Mouse (Mus musculus) v-Abl transformed pro-B cells (cell line): ENCODE results near the gene Tmem125.
"Not testable (repeated sequence)": the region's sequence is repeated elsewhere in the genome, so short reads cannot be mapped to it uniquely, and the experiment has no call there.

ENCODE experiments used
- in situ Hi-C, 2 experiments: fragments of 400-800 bp; cut with MboI; formaldehyde crosslinking; loops; one replicate each; pipeline ENCODE4 v1.15.1; 2025; ENCODE audit not compliant: unreplicated experiment in 2 of 2

Tmem125 gene

DNA sequence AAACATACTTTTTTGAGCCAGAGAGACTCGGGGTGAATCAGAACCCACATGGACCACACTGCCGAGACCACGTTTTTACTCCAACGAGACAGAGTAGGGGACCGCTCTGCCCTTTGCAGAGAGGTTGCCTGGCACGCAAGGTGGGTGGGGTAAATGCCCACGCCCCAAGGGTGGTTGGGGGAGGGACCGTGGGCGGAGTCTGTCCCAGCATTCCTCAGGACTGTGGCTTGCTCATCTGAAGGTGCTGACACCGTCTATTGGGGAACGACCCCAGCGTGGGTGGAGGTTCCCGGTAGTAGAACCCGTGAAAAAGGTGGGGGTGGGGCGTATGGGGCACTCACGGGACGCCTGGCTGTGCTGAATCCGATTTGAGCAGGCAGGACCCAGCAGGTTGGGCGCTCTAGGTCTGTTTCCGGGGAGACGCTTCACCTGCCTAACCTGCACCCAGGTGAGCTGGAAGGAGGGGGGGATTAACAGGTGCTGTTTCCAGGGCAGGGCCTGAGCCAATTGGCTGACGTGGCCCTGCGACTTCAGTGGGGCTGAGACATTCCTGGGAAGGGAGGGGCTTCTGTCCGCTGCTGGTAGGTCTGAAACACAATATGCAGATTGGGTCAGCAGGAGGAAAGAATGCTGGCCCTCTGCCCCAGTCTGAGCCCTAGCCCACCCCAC is at the start of gene Tmem125:
TSS of gene Tmem125 (minus strand) at position 453 of the 669 bp plus-strand sequence.
- in situ Hi-C loops: no loop called here

DNA sequence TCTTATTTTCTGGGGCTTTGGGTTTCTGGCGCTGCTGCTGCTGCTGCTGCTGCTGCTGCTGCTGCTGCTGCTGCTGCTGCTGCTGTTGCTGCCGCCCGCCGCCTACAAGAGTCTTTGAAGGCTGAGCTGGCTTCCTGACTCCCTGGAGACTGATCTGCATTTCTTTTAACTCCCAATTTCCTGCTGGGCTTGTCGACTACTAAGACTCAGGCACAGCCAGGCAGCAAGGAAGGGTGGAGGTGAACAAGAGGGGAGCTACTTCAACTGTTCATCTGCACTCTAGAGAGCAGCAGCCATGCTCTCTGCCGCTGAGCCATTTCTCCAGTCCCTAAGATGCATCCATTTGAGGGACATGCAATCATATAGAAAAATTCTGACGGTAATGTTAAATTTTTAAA is 45.9 kb upstream of the Tmem125 start:
- in situ Hi-C loops: no loop called here

DNA sequence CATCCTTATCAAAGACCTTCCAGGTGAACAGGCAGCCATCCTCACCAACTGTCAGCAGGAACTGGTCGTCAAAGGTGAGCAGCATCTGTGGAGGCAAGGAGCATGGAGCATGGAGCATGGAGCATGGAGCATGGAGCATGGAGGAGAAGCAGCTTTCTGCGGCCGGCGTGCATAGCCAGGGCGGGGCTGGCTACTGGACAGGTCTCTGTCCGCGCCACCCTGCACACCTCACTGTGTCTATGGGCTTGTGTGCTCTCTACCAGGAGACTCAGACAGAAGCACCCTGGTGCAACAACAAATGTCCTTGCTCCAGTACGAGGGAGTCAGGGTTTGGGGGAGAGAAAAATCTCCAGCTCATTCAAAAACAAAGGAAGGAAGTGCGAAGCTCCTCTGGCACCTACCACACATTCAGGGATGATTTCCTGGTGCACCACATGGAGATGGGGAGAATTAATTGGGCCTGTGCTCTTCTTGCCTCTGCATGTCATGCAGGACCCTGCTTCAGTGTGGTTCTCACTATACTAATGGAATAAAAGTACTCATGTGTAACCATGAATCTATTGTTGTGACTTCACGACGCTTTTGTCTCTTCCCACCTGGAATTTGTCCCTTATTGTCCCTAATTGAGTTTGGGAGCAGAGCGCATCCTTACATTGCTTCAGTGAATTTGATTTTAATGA is 45.3 kb upstream of the Tmem125 start:
- in situ Hi-C loops: no loop called here

DNA sequence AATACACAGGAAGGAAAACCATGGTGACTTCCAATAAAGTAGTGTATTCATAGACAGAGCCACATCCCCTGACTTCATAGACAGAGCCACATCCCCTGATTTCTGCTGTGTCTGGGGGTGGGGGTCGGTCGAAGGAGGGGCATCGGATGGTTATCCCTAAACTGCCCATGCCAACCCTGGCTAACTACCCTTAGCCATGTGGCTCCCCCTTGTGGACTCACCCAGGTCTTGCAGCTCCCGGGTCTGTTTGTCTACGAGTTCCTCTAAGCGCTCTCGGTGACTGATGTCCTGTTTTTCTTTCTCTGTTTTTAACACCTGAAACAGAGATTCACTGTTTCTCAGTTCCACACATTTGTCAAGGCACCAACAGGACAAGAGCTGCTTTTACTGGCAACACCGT is 38.8 kb upstream of the Tmem125 start:
- in situ Hi-C loops: no loop called here

DNA sequence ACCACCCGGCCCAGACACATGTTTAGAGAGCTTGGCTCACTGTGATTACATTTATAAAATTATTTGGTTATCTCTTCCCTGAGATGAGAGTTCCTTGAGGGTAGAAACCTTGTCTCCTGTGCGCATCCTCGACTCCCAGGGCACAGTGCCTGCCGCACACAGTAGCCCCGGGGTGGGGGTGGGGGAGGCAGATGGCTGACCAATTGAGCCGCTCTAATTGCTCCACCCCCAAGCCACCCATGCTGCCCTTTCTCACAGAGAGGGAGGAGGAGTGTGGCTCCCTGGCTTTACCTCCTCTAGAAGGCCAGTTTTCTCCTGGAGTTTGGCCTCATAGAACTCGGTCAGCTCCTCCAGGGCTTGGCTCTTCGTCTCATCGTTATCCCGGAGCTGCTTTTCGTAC is 37.7 kb upstream of the Tmem125 start:
- in situ Hi-C loops: no loop called here

DNA sequence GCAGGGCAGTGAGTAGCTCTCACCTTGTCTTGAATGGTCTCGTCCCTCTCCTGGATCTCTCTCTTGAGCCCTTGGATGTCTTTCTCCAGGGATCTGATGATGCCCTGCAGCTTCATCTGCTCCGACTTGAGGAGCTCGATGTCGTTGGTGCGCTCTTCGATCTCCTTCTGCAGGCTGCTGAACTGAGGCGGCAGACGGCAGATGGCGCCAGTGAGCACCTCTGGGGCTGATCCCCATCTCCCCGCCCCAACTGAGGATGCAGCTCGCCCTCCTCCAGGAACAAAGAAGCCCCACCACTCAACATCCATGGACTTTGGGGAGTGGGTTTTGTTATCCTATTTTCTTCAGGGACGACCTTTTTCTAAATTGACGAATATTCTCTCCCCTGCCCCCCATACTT is 35.5 kb upstream of the Tmem125 start:
- in situ Hi-C loops: loop anchor here (5.0 to 10.0 kb wide), 5 partner anchors 362 to 875 kb away; no protein-coding TSS in a partner anchor

DNA sequence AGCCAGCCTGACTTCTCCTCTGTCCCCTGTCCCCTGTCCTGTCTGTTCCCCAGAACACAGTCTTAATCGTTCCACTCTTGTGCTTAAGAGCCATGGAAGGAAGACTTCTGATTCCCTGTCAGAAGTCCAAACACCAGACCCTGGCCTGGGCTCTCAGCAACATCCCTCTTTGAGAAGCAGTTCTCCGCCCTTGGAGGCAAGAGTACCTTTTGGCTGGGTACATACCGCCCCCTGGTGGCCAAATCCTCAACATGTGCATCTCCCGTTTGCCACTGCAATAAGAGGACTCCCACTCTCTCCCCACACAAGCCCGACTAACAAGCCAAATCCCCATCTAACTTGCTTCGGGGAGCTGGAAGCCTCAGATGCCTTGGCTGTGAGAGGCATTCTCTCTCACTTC is 32.3 kb upstream of the Tmem125 start:
- in situ Hi-C loops: loop anchor here (5.0 to 10.0 kb wide), 5 partner anchors 359 to 871 kb away; no protein-coding TSS in a partner anchor

DNA sequence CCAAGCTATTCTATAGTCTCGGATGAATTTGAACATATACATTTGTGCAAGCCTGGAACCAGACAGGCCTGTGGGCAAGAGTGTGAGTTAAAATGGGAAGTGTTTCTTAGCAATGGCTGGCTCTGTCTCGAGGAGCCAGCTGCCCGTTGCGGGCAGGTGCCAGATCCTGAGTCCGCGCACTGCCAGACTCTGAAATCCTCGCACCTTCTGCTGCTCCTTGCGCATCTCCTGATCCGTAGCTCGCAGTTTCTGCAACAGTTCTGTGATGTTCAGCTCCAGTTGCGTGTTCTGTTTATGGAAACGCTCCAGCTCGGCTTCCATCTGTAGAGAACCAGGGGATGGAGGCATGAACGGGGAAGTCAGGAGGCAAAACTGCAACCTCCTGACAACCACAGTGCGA is 27.6 kb upstream of the Tmem125 start:
- in situ Hi-C loops: loop anchor here (10.0 to 25.0 kb wide), 4 partner anchors 487 to 867 kb away; partner anchors contain the start of gene Gm12845 (in 1 of the 2)

DNA sequence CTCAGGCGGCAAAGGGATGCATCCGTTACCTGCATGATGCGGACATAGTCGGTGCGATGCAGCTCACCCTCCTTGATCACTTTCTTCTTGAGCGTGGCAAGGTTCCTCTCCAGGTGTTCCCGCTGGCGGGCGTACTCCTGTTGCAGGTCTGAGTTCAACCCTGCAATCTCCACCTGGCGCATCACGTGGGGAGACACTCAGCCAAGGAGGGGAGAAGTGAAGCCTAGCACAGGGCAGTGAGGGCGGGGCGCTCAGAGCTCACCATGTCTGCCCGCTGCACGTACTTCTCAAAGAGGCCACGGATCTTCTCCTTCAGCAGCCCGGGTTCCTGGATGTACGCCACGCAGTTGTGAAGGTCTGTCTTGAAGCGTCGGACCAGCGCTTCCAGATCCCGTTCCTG is 25.5 kb upstream of the Tmem125 start:
- in situ Hi-C loops: loop anchor here in 1 of 2 experiments (25.0 kb wide), 1 partner anchor 857 kb away; the partner anchor contains the start of gene Gm12845

DNA sequence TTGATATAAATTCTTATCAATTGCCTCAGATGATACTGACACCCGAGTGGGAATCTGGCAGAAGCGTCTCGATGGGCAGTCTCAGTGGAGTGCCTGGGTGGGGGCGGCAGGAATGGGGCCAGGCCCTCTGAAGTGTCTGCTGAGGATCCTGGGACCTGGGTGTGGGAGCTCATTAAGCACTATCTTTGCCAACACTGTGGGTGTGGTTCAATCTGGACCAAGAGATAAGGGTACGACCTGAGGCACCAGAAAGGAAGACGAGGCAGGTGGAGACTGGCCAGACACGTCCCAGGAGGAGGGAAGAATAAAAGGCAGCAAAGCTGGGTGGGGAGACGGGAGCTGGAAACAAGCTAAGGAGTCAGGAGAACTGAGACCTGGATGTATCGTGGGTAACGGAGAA is 24.9 kb upstream of the Tmem125 start:
- in situ Hi-C loops: loop anchor here in 1 of 2 experiments (25.0 kb wide), 1 partner anchor 856 kb away; the partner anchor contains the start of gene Gm12845

DNA sequence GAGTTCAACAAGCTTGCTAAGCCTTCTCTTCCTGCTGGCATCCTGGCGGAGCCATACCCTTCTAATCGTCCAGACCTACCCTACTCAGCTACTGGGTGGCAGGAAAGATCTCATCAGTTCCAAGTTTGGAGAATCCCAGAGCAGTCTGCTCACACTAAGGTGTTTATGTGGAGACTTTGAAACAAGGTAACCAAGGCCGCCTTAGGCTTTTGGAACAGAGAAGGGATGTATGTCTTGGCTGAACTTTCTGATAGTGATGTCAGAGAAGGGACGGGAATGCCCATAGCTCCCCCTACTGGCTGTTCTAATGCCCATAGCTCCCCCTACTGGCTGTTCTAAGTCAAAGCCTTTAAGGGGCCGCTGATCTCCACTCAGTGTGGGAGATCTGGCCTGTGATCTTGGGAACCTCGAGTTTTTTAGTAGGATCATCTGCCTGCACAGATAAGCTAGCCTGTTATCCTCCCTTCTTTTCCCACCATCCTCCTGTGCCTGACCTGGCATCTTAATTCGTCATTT is 22.4 kb upstream of the Tmem125 start:
- in situ Hi-C loops: loop anchor here in 1 of 2 experiments (25.0 kb wide), 1 partner anchor 854 kb away; the partner anchor contains the start of gene Gm12845

DNA sequence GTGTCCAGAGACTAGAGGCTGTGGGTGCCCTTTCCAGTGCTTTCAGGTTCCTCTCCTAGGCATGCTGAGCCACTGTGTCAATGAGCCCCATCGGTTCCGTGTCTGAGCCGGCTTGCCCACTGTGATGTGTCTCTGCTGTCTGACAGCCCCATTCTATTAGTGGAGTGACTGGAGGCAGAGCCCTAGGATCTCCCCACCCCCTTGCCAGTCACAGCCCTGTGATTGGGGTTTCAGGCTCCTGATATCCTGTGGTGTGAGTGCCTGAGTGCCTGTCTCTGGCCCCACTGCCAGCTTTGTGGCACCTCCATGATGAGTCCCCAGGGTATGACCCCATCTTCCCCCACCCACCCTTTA is 21.1 kb upstream of the Tmem125 start:
- in situ Hi-C loops: loop anchor here in 1 of 2 experiments (25.0 kb wide), 1 partner anchor 853 kb away; the partner anchor contains the start of gene Gm12845

DNA sequence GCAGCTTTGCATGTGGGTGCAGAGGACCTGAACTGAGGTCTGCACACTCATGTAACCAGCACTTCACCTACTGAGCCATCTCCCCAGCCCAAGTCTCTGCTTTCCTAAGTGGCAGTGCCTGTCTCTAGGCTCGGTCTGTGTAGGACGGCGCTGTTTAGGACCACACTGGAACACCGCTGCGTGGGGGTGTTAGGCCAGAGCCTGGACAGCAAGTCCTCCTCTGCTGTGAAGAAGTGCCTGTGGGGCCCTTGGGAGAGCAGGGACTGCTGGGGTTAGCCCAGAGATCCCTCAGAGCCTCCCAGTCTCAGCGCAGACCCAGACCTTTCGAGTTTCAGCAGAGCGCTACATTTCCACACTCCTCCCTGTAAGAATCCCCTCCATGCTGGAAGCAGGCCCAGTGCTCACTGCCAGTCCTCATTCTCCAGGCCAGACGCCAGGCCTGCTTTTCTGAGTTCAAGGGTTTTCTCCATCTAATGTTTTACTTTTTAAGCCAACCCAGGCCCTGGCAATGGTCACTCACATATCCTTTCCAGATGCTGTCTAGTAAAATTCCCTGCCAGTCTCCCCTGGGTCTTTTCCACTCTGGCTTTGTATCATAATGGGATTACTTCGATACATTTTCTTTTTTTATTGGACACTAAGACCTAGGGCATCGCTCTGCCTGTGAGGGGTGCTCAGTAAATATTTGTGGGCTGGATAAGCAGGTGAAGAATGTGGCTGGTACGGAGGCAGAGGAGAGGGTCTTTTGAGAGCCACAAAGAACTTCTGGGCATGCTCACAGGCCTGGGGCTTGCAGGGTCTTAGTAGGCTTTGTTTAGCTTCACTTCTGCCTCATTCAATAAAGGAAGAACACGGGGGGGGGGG is 20.4 kb upstream of the Tmem125 start:
- in situ Hi-C loops: loop anchor here in 1 of 2 experiments (25.0 kb wide), 1 partner anchor 852 kb away; the partner anchor contains the start of gene Gm12845

DNA sequence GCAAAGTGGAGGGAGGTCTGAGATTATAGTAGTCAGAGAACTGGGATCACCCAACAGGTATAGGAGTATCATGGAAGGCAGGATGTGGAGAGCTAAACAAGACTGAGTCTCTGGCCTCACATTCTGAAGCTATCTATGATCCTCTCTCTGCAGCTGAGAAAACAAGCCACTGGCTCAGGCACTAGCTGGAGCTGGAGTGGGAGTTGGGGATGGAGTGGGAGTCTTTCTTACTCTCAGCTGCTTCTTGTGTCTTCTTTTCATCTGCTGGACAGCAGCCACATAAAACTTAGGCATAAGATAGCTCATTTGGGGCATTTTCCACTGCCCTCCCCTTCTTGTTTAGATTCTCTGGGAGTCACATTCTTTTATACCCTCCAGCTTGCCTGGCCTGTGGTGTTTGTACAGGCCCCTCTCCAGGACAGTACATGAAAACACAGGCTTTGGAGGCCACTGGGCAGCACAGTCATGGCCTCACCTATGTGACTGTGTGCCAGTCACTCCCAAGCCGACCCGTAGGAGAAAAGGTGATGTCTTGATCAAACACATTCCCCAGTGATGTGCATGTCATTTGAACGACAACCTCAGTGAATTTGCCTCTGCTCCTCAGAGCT is 9.3 kb upstream of the Tmem125 start:
- in situ Hi-C loops: loop anchor here in 1 of 2 experiments (25.0 kb wide), 1 partner anchor 841 kb away; the partner anchor contains the start of gene Gm12845

DNA sequence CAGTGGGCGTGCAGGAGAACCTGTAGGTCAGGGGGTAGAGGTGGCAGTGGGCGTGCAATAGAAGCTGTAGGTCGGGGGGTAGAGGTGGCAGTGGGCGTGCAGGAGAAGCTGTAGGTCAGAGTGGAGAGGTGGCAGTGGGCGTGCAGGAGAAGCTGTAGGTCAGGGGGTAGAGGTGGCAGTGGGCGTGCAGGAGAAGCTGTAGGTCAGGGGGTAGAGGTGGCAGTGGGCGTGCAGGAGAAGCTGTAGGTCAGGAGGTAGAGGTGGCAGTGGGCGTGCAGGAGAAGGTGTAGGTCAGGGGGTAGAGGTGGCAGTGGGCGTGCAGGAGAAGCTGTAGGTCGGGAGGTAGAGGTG is 4.3 kb upstream of the Tmem125 start:
- in situ Hi-C loops: not testable (repeated sequence)

DNA sequence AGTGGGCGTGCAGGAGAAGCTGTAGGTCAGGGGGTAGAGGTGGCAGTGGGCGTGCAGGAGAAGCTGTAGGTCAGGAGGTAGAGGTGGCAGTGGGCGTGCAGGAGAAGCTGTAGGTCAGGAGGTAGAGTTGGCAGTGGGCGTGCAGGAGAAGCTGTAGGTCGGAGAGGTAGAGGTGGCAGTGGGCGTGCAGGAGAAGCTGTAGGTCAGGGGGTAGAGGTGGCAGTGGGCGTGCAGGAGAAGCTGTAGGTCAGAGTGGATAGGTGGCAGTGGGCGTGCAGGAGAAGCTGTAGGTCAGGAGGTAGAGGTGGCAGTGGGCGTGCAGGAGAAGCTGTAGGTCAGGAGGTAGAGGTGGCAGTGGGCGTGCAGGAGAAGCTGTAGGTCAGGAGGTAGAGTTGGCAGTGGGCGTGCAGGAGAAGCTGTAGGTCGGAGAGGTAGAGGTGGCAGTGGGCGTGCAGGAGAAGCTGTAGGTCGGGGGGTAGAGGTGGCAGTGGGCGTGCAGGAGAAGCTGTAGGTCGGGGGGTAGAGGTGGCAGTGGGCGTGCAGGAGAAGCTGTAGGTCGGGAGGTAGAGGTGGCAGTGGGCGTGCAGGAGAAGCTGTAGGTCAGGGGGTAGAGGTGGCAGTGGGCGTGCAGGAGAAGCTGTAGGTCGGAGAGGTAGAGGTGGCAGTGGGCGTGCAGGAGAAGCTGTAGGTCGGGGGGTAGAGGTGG is 3.7 kb upstream of the Tmem125 start:
- in situ Hi-C loops: not testable (repeated sequence)

DNA sequence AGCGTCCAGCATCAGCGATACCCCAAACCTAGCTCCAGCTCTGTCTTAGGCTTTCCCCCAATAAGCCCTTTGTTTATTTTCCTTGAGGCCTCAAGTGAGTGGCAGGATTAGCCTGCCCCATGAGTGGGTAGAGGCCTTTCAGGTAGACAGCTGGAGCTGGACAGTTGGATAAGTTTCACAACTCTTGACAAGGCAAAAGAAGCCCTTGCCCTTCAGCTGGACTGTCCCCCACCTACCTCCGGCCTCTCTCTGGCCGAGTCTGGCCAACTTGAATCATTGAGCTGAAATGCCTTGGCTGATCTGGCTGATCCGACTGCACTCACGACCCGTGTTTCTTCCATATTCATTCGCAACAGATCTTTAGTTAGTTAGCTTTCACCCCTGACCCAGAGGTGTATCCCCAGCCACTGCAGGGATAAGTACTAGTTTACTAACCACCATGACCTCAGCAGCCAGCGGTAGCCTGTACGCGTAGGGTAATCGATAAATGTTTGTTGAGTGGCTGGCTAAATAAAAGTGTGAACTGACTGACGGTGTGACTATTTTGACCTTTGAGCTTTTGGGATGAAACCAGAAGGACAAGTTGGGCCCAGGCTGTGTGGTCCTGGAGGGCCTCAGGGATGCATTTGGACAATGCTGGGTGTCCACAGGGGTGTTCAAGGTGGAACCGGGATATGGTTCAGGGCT is 740 bp upstream of the Tmem125 start:
- in situ Hi-C loops: no loop called here

DNA sequence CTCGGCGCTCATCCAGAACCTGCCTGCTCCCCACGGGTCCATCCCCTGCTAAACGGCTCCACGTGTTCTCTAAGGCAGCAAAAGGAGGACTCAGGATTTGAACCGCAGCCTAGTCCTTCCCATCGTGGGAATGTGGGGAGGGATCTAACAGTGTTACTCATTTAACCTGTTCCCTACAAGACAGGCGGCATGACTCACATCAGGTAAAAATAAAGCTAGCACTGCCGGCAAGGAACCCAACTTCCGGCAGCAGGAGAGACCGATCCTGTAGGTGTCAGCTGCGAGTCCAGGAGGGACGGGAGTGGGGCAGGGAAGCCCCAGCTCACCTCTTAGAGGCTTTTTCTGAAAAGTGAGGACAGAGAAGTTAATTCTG is 700 bp downstream of the Tmem125 start:
- in situ Hi-C loops: no loop called here
